Mouse (Mus musculus) lung, adult 2 months (tissue): Measurements from ENCODE around the gene Cln6.

Experiments
- CTCF ChIP-seq: fragments of 200-500 bp; IDR thresholded peaks from 2 replicates; pipeline ENCODE4 v1.5.1; 2011; ENCODE audit warnings: mild to moderate bottlenecking, low read length, control low read depth; ENCODE audit not compliant: insufficient read depth
- POLR2A ChIP-seq: fragments of 200-500 bp; IDR thresholded peaks from 2 replicates; pipeline ENCODE4 v1.6.1; 2011; ENCODE audit warnings: low read depth, mild to moderate bottlenecking, control low read depth, low read length, borderline replicate concordance; ENCODE audit errors: extremely low read depth

- TF ChIP-seq CTCF (no peak), POLR2A (no peak)
These were observed 21.4 kb upstream of the Cln6 start for GRCm38 (mm10) chr9:62817099-62817571.
